Mouse (Mus musculus) neural tube, embryonic 12.5 days (tissue): ENCODE measurements around the gene Cachd1. TPM values are rescaled to one million over a fixed set of nuclear protein-coding genes. Genes with fewer than 3 reads are reported as not detected.

Experiments
- ATAC-seq: fragments of 200-750 bp; cut with Nextera tagmentation; 2 replicates; pipeline ENCODE4 v1.8.0; 2017; ENCODE audit warnings: low read depth, mild to moderate bottlenecking, moderate TSS enrichment, moderate library complexity; ENCODE audit not compliant: low FRiP score
- H3K27ac ChIP-seq: fragments of 300-500 bp; sonication (generic); 2 replicates; pipeline ENCODE4 v1.5.1; 2016
- H3K27me3 ChIP-seq: fragments of 300-500 bp; sonication (generic); replicated peaks from 2 replicates; pipeline ENCODE4 v1.6.1; 2016; ENCODE audit warnings: mild to moderate bottlenecking
- H3K36me3 ChIP-seq: fragments of 300-500 bp; sonication (generic); 2 replicates; pipeline ENCODE4 v1.6.1; 2016; ENCODE audit warnings: mild to moderate bottlenecking
- H3K4me1 ChIP-seq: fragments of 300-500 bp; sonication (generic); 2 replicates; pipeline ENCODE4 v1.6.1; 2016
- H3K4me2 ChIP-seq: fragments of 300-500 bp; sonication (generic); replicated peaks from 2 replicates; pipeline ENCODE4 v1.6.1; 2016; ENCODE audit warnings: mild to moderate bottlenecking
- H3K4me3 ChIP-seq: fragments of 300-500 bp; sonication (generic); 2 replicates; pipeline ENCODE4 v1.5.1; 2016
- H3K9ac ChIP-seq: fragments of 300-500 bp; sonication (generic); 2 replicates; pipeline ENCODE4 v1.6.1; 2016; ENCODE audit warnings: mild to moderate bottlenecking
- H3K9me3 ChIP-seq: fragments of 300-500 bp; sonication (generic); 2 replicates; pipeline ENCODE4 v1.6.1; 2016; ENCODE audit warnings: mild to moderate bottlenecking
- WGBS: fragments of 180-500 bp; shearing (Covaris S2); methylation state at CpG from one replicate; pipeline ENCODE4 v1.1.7; 2016; 5-methylcytosine and 5-hydroxymethylcytosine counted together
- polyA plus RNA-seq: library from polyadenylated mRNA; unstranded; fragments of >200 nt; fragmentation: Nextera tagmentation; extraction: Ambion mirVana; gene quantifications from 2 replicates; pipeline ENCODE4 v1.2.1, GENCODE M21; 2016

The Cachd1 gene
- polyA plus RNA-seq, 1 experiment from 2014 or later: 30.2 TPM

GRCm38 (mm10) chr4:100945171-100945899 is 168.9 kb downstream of the Cachd1 start:
- Histone ChIP-seq H3K9ac (no peak overlapping the region), H3K9me3 (no peaks in the 10 kb centered on the region), H3K4me2 (no peak overlapping the region), H3K4me3 (no peak overlapping the region), H3K27ac (no peak overlapping the region), H3K4me1 (peaks cover 12% of the 10 kb centered on the region), H3K27me3 (no peaks in the 10 kb centered on the region), H3K36me3 (peaks cover 2% of the 10 kb centered on the region; the same call in 1 of the 2 replicates)
- ATAC-seq: no peak
- 82% methylated on average over 13 of the region's 13 CpGs for WGBS

GRCm38 (mm10) chr4:100948494-100949425 is 172.3 kb downstream of the Cachd1 start:
- WGBS: 54% methylated on average over 17 of the region's 17 CpGs
- H3K4me1 ChIP-seq: peaks cover 7% of the 10 kb centered on the region; the same call in 1 of the 2 replicates
- H3K4me2 ChIP-seq: no peak overlapping the region
- no peaks in the 10 kb centered on the region for H3K9me3 ChIP-seq
- no peak overlapping the region for H3K4me3 ChIP-seq
- H3K27ac ChIP-seq: no peak overlapping the region
- H3K9ac ChIP-seq: no peak overlapping the region
- H3K27me3 ChIP-seq: no peaks in the 10 kb centered on the region
- peaks cover 10% of the 10 kb centered on the region for H3K36me3 ChIP-seq
- peak; percentile 64 for ATAC-seq

DNA sequence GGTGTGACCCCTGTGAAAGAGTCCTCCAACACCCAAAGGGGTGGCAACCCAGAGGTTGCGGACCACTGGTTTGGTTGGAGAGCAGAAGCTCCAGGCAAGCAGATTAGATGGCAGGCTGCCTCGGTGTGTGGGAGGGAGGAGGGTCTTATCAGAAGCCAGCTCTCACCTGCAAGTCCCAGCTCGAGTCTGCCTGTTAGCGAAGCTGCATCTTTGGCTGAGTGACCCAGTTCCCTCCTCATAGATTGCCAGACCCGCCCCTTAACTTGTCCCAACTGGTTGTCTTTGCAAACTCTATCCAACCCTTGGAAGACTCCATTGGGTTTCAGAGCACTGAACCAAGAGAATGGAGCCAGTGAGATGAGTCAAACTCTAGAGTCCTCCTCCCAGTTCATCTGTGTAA is 173.8 kb downstream of the Cachd1 start:
- no peak for ATAC-seq

GRCm38 (mm10) chr4:100951876-100952275 is 175.4 kb downstream of the Cachd1 start:
- no peak overlapping the region for H3K27ac ChIP-seq
- 87% methylated on average over 8 of the region's 8 CpGs for WGBS

More for the DNA sequence above, 173.8 kb downstream of the Cachd1 start:
- no peaks in the 10 kb centered on the region for H3K27me3 ChIP-seq
- WGBS: 95% methylated on average over 5 of the region's 5 CpGs
- H3K36me3 ChIP-seq: peaks cover 20% of the 10 kb centered on the region
- H3K4me2 ChIP-seq: no peak overlapping the region
- H3K9me3 ChIP-seq: no peaks in the 10 kb centered on the region
- peaks cover 4% of the 10 kb centered on the region; the same call in 1 of the 2 replicates for H3K4me1 ChIP-seq
- no peak overlapping the region for H3K9ac ChIP-seq
- H3K27ac ChIP-seq: no peak overlapping the region
- no peak overlapping the region for H3K4me3 ChIP-seq

GRCm38 (mm10) chr4:100963341-100963740 is 186.9 kb downstream of the Cachd1 start:
- Histone ChIP-seq H3K27me3 (no peaks in the 10 kb centered on the region), H3K4me1 (no peaks in the 10 kb centered on the region), H3K4me3 (no peak overlapping the region), H3K9ac (no peak overlapping the region), H3K9me3 (no peaks in the 10 kb centered on the region), H3K36me3 (peaks cover 76% of the 10 kb centered on the region), H3K27ac (no peak overlapping the region), H3K4me2 (no peak overlapping the region)
- ATAC-seq: no peak
- 97% methylated on average over 1 of the region's 1 CpGs for WGBS

More at GRCm38 (mm10) chr4:100951876-100952275, 175.4 kb downstream of the Cachd1 start:
- no peak for ATAC-seq
- Histone ChIP-seq H3K9me3 (no peaks in the 10 kb centered on the region), H3K9ac (no peak overlapping the region), H3K4me3 (no peak overlapping the region), H3K4me2 (no peak overlapping the region), H3K27me3 (no peaks in the 10 kb centered on the region), H3K4me1 (peaks cover 4% of the 10 kb centered on the region; the same call in 1 of the 2 replicates), H3K36me3 (peaks cover 20% of the 10 kb centered on the region)

- Histone ChIP-seq H3K36me3 (peaks cover 76% of the 10 kb centered on the region), H3K4me3 (no peak overlapping the region)
- no peak for ATAC-seq
Observed at GRCm38 (mm10) chr4:100963796-100964195, 187.3 kb downstream of the Cachd1 start.

DNA sequence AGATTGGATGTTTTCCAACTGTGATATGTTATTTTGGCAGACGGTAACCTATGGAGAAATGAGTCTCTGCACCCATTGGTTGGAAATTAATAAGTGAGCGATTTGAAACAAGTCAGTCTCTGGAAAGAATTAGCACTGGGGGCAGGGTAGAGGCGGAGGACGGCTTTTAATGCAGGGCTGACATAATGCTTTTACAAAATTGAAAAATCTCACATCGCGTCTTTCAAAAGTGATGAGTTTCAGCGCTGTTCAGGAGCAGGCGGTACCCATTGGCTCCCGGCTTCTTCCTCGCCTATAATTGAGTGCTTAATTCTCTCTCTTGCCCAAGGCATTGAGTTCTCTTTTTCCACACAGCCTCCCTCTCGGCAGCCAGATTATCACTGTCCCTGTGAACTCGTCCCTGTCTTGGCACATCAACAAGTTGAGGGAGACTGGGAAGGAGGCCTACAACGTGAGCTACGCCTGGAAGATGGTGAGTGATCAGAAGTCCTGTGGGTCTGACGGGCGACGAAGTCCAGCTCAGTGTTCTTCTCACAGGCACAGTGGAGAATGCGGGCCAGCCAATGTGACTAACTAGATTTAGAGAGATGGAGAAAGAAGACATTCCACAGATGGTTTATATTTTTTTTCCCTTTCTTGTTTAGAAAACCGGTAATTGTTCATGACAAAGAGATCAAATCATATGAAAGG is 191.4 kb downstream of the Cachd1 start:
- Histone ChIP-seq H3K4me2 (no peak overlapping the region), H3K9ac (no peak overlapping the region), H3K4me1 (no peaks in the 10 kb centered on the region), H3K4me3 (no peak overlapping the region), H3K36me3 (peaks cover 69% of the 10 kb centered on the region), H3K27me3 (no peaks in the 10 kb centered on the region), H3K9me3 (no peaks in the 10 kb centered on the region), H3K27ac (no peak overlapping the region)
- no peak for ATAC-seq
- 89% methylated on average over 19 of the region's 19 CpGs for WGBS

More at GRCm38 (mm10) chr4:100963796-100964195, 187.3 kb downstream of the Cachd1 start:
- Histone ChIP-seq H3K9me3 (no peaks in the 10 kb centered on the region), H3K27ac (no peak overlapping the region), H3K9ac (no peak overlapping the region), H3K4me1 (no peaks in the 10 kb centered on the region), H3K4me2 (no peak overlapping the region), H3K27me3 (no peaks in the 10 kb centered on the region)
- 95% methylated on average over 8 of the region's 8 CpGs for WGBS

DNA sequence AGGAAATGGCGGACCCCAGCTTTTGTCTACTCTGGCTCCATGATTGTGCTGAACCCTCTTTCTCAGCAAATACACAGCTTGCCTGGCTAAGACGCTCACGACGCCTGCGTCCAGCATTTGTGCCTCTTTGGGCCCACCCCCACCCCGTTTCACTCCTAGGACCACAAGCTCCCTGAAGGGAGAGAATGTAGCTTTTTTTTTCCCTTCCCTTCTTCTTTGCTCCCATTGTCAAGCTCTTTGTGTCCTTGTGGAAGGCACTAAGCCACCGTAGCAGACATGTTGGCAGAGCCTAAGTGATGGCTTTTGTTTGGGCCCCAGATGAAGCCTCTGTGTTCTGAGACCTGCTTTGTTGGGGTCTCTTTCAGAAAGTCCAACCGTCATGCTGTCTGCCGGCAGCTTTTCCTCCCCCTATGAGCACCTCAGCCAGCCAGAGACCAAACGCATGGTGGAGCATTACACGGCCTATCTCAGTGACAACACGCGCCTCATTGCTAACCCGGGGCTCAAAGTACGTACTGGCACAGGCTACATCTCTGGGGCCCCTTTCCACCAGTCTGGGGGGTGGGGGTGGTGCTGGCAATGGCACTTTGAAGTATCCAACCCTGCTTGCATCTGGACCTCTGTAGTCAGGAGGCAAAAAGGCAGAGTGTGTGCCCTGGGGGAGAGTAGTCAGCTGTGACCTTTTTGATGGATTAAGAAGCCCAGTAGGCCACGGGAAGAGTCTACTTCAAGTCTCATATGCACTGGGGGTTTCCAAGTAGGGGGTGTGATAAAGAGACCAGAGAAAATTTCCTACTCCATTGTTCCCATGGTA is 197.4 kb downstream of the Cachd1 start:
- Histone ChIP-seq H3K4me1 (peaks cover 10% of the 10 kb centered on the region; the same call in 1 of the 2 replicates), H3K27me3 (no peaks in the 10 kb centered on the region), H3K4me2 (no peak overlapping the region; the same call in 1 of the 2 replicates), H3K9me3 (no peaks in the 10 kb centered on the region), H3K36me3 (peaks cover 50% of the 10 kb centered on the region), H3K9ac (no peak overlapping the region), H3K27ac (peak overlapping the region; percentile 53), H3K4me3 (no peak overlapping the region)
- WGBS: 20% methylated on average over 16 of the region's 16 CpGs
- peak; percentile 94 for ATAC-seq

GRCm38 (mm10) chr4:100974455-100975035 is 198.1 kb downstream of the Cachd1 start:
- WGBS: 31% methylated on average over 14 of the region's 14 CpGs
- Histone ChIP-seq H3K27me3 (no peaks in the 10 kb centered on the region), H3K4me3 (no peak overlapping the region), H3K36me3 (peaks cover 43% of the 10 kb centered on the region), H3K9ac (no peak overlapping the region), H3K9me3 (no peaks in the 10 kb centered on the region), H3K4me1 (peaks cover 10% of the 10 kb centered on the region; the same call in 1 of the 2 replicates), H3K27ac (peak overlapping the region; percentile 53; the same call in 1 of the 2 replicates), H3K4me2 (no peak overlapping the region; the same call in 1 of the 2 replicates)
- ATAC-seq: peak; percentile 83

DNA sequence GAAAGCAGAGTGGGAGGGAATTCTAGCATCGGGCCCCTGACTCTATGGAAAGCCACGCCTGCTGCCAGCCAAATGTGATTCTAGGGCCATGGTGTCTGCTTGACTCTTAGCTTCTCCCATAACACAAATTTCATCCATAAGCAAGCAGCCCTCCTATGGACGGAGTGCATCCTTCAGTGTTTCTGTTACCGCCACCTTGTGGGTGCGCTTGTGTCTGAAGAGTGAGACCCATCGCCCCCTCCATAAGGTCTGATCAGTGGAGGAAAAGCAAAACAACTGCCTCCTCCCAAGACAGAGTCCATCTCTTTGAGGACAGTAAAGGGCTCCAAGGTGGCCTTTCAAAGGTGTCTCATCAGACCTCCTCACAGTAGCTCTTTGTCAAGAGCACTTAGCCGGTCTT is 201.0 kb downstream of the Cachd1 start:
- peaks cover 41% of the 10 kb centered on the region for H3K36me3 ChIP-seq
- WGBS: 90% methylated on average over 7 of the region's 7 CpGs
- no peak for ATAC-seq

GRCm38 (mm10) chr4:100987187-100987586 is 210.7 kb downstream of the Cachd1 start:
- no peak overlapping the region for H3K4me3 ChIP-seq
- H3K4me2 ChIP-seq: no peak overlapping the region
- H3K36me3 ChIP-seq: peaks cover 65% of the 10 kb centered on the region
- WGBS: 97% methylated on average over 1 of the region's 1 CpGs
- no peaks in the 10 kb centered on the region for H3K4me1 ChIP-seq
- H3K27ac ChIP-seq: no peak overlapping the region
- H3K9ac ChIP-seq: no peak overlapping the region
- no peaks in the 10 kb centered on the region for H3K9me3 ChIP-seq
- ATAC-seq: no peak
- H3K27me3 ChIP-seq: no peaks in the 10 kb centered on the region

More for the DNA sequence above, 201.0 kb downstream of the Cachd1 start:
- Histone ChIP-seq H3K4me3 (no peak overlapping the region), H3K4me1 (peaks cover 10% of the 10 kb centered on the region; the same call in 1 of the 2 replicates), H3K27me3 (no peaks in the 10 kb centered on the region), H3K9me3 (no peaks in the 10 kb centered on the region), H3K4me2 (no peak overlapping the region), H3K27ac (no peak overlapping the region), H3K9ac (no peak overlapping the region)
